Mouse (Mus musculus) mouse embryonic stem cell (cell line): ENCODE data around the gene Usp7.

Source experiments
- in situ Hi-C, 2 experiments: fragments of 300-500 bp; cut with MboI; formaldehyde crosslinking; loops; 1 replicate in 1 of 2; 3 replicates in 1 of 2; pipeline ENCODE4 v1.14.3; 2019 to 2020; ENCODE audit warnings: low sequenced_read_pairs in 2 of 2, low pct_unique_long_range_greater_than_20kb in 1 of 2, mixed read lengths in 1 of 2; ENCODE audit not compliant: unreplicated experiment in 1 of 2

Usp7 gene

GRCm38 (mm10) chr16:8791949-8792557 is at the start of gene Usp7:
Gene Usp7 (minus strand): TSS chr16:8792308.
- in situ Hi-C loops: no loop called here

GRCm38 (mm10) chr16:8840557-8840956 is 48.4 kb upstream of the Usp7 start:
- in situ Hi-C loops: no loop called here

GRCm38 (mm10) chr16:8838921-8839320 is 46.8 kb upstream of the Usp7 start:
- in situ Hi-C loops: loop anchor here in 1 of 2 experiments (5.0 kb wide), 1 partner anchor 142 kb away; no protein-coding TSS in a partner anchor

- in situ Hi-C loops: loop anchor here in 1 of 2 experiments (5.0 kb wide), 1 partner anchor 140 kb away; no protein-coding TSS in a partner anchor
These were observed 45.5 kb upstream of the Usp7 start for GRCm38 (mm10) chr16:8837595-8837994.

- in situ Hi-C loops: loop anchor here in 1 of 2 experiments (5.0 kb wide), 1 partner anchor 140 kb away; no protein-coding TSS in a partner anchor
These were observed 44.8 kb upstream of the Usp7 start for GRCm38 (mm10) chr16:8836876-8837275.

GRCm38 (mm10) chr16:8831241-8831640 is 39.1 kb upstream of the Usp7 start:
- in situ Hi-C loops: no loop called here

- in situ Hi-C loops: no loop called here
These were observed 38.5 kb upstream of the Usp7 start for GRCm38 (mm10) chr16:8830431-8831211.

- in situ Hi-C loops: no loop called here
These were observed 37.7 kb upstream of the Usp7 start, which contains the start of gene 1810013L24Rik for GRCm38 (mm10) chr16:8829564-8830359. Gene 1810013L24Rik (plus strand): TSS chr16:8830100.

- in situ Hi-C loops: no loop called here
These were observed 36.8 kb upstream of the Usp7 start for GRCm38 (mm10) chr16:8828636-8829563.

- in situ Hi-C loops: no loop called here
These were observed 35.3 kb upstream of the Usp7 start for GRCm38 (mm10) chr16:8827366-8827765.

- in situ Hi-C loops: no loop called here
These were observed 31.6 kb upstream of the Usp7 start for GRCm38 (mm10) chr16:8823661-8824060.

- in situ Hi-C loops: no loop called here
These were observed 30.5 kb upstream of the Usp7 start for GRCm38 (mm10) chr16:8822586-8822985.

- in situ Hi-C loops: no loop called here
These were observed 29.3 kb upstream of the Usp7 start for GRCm38 (mm10) chr16:8821429-8821828.

- in situ Hi-C loops: no loop called here
These were observed 25.8 kb upstream of the Usp7 start for GRCm38 (mm10) chr16:8817872-8818271.

- in situ Hi-C loops: no loop called here
These were observed 18.5 kb upstream of the Usp7 start for GRCm38 (mm10) chr16:8810399-8811127.

GRCm38 (mm10) chr16:8806703-8807102 is 14.6 kb upstream of the Usp7 start:
- in situ Hi-C loops: no loop called here

- in situ Hi-C loops: no loop called here
These were observed 3.8 kb upstream of the Usp7 start for GRCm38 (mm10) chr16:8795906-8796305.
